Mouse (Mus musculus): ENCODE data around the gene Slc36a3. TPM values are rescaled to one million over a fixed set of nuclear protein-coding genes. Genes with fewer than 3 reads are reported as not detected.

The Slc36a3 gene
- not detected in 2 replicates for polyA plus RNA-seq (2015; fragmentation: Nextera tagmentation; extraction: Ambion mirVana)

DNA sequence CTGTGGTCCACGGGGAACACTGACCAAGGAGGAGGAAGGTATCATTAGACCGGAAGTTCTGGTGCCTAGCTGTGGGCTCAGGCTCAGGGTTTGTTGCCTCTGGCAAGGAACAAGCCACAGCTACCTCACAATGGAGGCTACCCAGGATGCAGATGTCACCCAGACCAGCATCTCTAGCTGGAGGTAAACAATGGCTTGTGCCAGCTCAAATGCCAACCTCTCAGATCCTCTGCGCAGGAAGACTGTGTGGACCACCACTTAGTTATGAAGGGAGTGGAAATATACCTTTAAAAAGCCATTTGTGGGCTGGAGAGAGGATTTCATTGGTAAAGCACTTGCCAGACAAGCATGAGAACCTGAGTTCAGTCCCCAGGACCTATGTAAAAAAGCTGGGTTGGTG is at the start of gene Slc36a3:
TSS of gene Slc36a3 (minus strand) at position 101 of the 400 bp plus-strand sequence.

GRCm38 (mm10) chr11:55184733-55185291 is 33.3 kb upstream of the Slc36a3 start, which contains the start of gene Slc36a2:
Gene Slc36a2 (minus strand): TSS chr11:55185077.

DNA sequence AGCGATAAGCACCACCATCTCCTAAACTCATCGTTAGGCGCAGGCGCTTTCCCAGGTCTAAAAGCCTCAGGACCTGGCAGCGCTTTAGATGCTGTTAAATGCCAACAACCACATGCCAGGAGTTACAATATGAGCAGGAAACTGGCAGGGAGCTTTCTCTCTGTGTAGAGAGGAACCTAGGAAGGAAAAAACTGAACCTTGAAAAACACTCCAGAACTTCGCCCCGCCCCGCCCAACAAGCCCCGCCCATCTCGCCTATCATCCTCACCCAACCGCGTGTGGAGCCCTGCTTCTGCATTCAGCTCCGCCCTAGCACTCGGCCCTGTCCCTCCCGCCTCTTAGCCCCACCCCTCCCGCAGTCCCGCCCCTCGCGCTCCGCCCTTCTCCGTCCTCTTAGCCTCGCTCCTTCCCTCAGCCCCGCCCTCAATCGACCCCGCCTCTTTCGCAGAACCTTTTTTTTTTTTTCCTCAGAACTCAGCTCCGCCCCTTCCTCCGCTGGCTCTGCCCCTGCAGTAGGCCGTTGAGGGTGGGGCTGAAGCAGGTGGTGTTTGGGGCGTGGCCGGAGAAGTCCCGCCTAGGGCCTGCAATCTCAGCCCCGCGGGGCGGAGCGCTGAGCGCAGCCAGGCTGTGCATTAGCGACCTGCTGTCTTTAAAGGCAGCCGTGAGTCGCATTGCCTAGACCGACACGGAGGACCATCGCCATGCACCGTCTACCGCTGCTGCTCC is 53.9 kb downstream of the Slc36a3 start, which contains the start of gene Gm2a:
TSS of gene Gm2a (plus strand) at position 653 of the 726 bp plus-strand sequence.

DNA sequence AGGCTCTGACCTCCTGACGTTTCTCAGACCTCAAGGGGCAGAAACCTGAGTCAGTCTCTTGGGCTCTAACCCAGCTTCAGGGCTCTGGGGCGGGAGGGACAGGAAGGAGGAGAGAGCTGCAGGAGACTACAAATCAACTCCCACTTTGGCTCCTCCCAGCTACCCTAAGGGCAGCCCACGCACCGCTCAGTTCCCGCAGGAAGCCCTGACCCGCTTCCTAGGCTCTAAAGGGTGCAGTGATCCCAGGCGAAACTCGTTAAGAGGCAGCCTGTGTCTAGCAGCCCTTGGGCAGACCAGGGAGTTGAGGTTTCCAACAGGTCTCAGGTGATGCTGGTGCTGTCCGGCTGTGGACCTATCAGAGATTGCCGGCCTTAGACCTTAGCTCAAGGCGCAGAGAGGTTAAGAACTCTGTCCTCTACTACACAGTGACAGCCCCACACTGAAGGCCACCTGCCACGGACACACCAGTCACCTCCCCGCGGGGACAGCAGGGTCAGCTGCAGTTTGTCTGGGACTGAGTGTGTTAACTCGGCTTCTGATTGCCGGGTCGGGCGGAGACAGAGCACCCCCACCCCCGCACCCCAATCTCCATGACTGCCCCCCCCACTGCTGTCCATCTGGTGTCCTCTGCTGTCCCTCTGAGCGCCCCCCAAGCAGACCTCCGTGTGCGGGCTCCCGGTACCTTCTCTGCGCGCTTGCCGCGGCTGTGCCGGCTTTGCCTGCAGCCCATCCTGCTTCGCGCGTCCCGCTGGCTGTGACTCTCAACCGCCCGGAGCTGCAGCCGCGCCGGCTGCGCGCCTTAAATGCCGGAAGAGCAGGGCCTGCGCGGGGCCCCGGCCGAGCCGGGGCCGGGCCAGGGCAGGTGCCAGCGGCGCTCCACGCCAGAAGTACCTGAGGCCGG is 73.9 kb downstream of the Slc36a3 start, which contains the start of gene Ccdc69:
TSS of gene Ccdc69 (minus strand) at position 801 of the 901 bp plus-strand sequence.

Other genes starting within 250 kb of the Slc36a3 start
- 68.5 and 70.7 TPM in 2 replicates for gene Gpx3, start 249.3 kb downstream of the Slc36a3 start, polyA plus RNA-seq (2015; fragmentation: Nextera tagmentation; extraction: Ambion mirVana)
- 12.7 and 13.9 TPM in 2 replicates for gene Tnip1, start 188.8 kb downstream of the Slc36a3 start, polyA plus RNA-seq (2015; fragmentation: Nextera tagmentation; extraction: Ambion mirVana)
- 299 and 324 TPM in 2 replicates for gene Anxa6, start 118.3 kb downstream of the Slc36a3 start, polyA plus RNA-seq (2015; fragmentation: Nextera tagmentation; extraction: Ambion mirVana)
- gene Ccdc69, start 73.6 kb downstream of the Slc36a3 start, polyA plus RNA-seq (2015; fragmentation: Nextera tagmentation; extraction: Ambion mirVana), result 10.9 and 11.5 TPM in 2 replicates
- gene Gm2a, start 53.6 kb downstream of the Slc36a3 start, polyA plus RNA-seq (2015; fragmentation: Nextera tagmentation; extraction: Ambion mirVana), result 69.1 and 70.9 TPM in 2 replicates
- gene Slc36a2, start 33.4 kb upstream of the Slc36a3 start, polyA plus RNA-seq (2015; fragmentation: Nextera tagmentation; extraction: Ambion mirVana), result 0.11 and 0.25 TPM in 2 replicates
- gene Slc36a1, start 52.6 kb upstream of the Slc36a3 start, polyA plus RNA-seq (2015; fragmentation: Nextera tagmentation; extraction: Ambion mirVana), result 1.1 and 1.4 TPM in 2 replicates
- gene Fat2, start 184.9 kb upstream of the Slc36a3 start, polyA plus RNA-seq (2015; fragmentation: Nextera tagmentation; extraction: Ambion mirVana), result 0.75 and 0.83 TPM in 2 replicates

Measured in urinary bladder, postnatal 0 days (tissue).